Mouse (Mus musculus) liver, embryonic 14.5 days (tissue): ENCODE results near the gene Flywch2. TPM values are rescaled to one million over a fixed set of nuclear protein-coding genes. Genes with fewer than 3 reads are reported as not detected.

Experiments used
- ATAC-seq: fragments of 200-750 bp; cut with Nextera tagmentation; 2 replicates; pipeline ENCODE4 v1.8.0; 2017; ENCODE audit warnings: moderate number of reproducible peaks, mild to moderate bottlenecking, moderate library complexity; ENCODE audit not compliant: insufficient read depth
- DNase-seq, 3 experiments: peaks; one replicate each; pipeline ENCODE4 v3.0.0-alpha.2; 2012 to 2013; ENCODE audit warnings: low read depth in 3 of 3, low spot score in 3 of 3
- H3K27ac ChIP-seq: fragments of 300-500 bp; sonication (generic); 2 replicates; pipeline ENCODE4 v1.5.1; 2014; ENCODE audit warnings: moderate library complexity, mild to moderate bottlenecking, control low read depth, inconsistent platforms
- H3K27me3 ChIP-seq: fragments of 300-500 bp; sonication (generic); 2 replicates; pipeline ENCODE4 v1.6.1; 2014; ENCODE audit warnings: mild to moderate bottlenecking, low read length, moderate library complexity; ENCODE audit not compliant: control insufficient read depth, insufficient read depth
- H3K36me3 ChIP-seq: fragments of 300-500 bp; sonication (generic); replicated peaks from 2 replicates; pipeline ENCODE4 v1.6.1; 2014; ENCODE audit warnings: low read depth; ENCODE audit not compliant: control insufficient read depth, insufficient read depth
- H3K4me1 ChIP-seq, 2 experiments: fragments of 200-500 bp in 1 of 2; fragments of 300-500 bp in 1 of 2; sonication (generic) in 1 of 2; replicated peaks; 2 replicates each; pipeline ENCODE4 v1.6.1; 2012 to 2014; ENCODE audit warnings: antibody characterized with exemption in 1 of 2, inconsistent platforms in 1 of 2, low read length in 1 of 2; ENCODE audit not compliant: control insufficient read depth in 2 of 2, insufficient read depth in 2 of 2
- H3K4me2 ChIP-seq: fragments of 300-500 bp; sonication (generic); 2 replicates; pipeline ENCODE4 v1.6.1; 2014; ENCODE audit warnings: low read depth, mild to moderate bottlenecking, control low read depth, moderate library complexity
- H3K4me3 ChIP-seq, 2 experiments: fragments of 200-500 bp in 1 of 2; fragments of 300-500 bp in 1 of 2; sonication (generic) in 1 of 2; 2 replicates each; pipeline ENCODE4 v1.5.1; 2012 to 2014; ENCODE audit warnings: low read depth in 2 of 2, low read length in 2 of 2, mild to moderate bottlenecking in 2 of 2, control low read depth in 1 of 2, inconsistent platforms in 1 of 2, moderate library complexity in 1 of 2; ENCODE audit not compliant: insufficient read depth in 1 of 2
- H3K9ac ChIP-seq: fragments of 300-500 bp; sonication (generic); replicated peaks from 2 replicates; pipeline ENCODE4 v1.6.1; 2014; ENCODE audit warnings: mild to moderate bottlenecking, control low read depth, moderate library complexity
- H3K9me3 ChIP-seq: fragments of 300-500 bp; sonication (generic); 2 replicates; pipeline ENCODE4 v1.6.1; 2016; ENCODE audit warnings: low read length, mixed read lengths; ENCODE audit not compliant: control insufficient read depth
- CTCF ChIP-seq: IDR thresholded peaks from 2 replicates; pipeline ENCODE4 v1.5.1; 2016; ENCODE audit warnings: antibody characterized with exemption, low read depth, control low read depth
- EP300 ChIP-seq: IDR thresholded peaks from 2 replicates; pipeline ENCODE4 v1.6.1; 2016; ENCODE audit warnings: antibody characterized with exemption, low read depth
- WGBS: fragments of 180-500 bp; shearing (Covaris S2); extraction: QIAGEN DNeasy Blood & Tissue Kit; methylation state at CpG from one replicate; pipeline ENCODE4 v1.1.7; 2014; ENCODE audit not compliant: insufficient replicate concordance; 5-methylcytosine and 5-hydroxymethylcytosine counted together
- polyA plus RNA-seq, 2 experiments: library from polyadenylated mRNA; depleted of rRNA in 1 of 2; stranded (reverse) in 1 of 2; unstranded in 1 of 2; fragments of >200 nt; fragmentation: Nextera tagmentation in 1 of 2; extraction: Ambion mirVana in 1 of 2; gene quantifications; 2 replicates each; pipeline versions ENCODE4 v1.2.1 to v1.2.3; 2012 to 2014

Gene Flywch2
- polyA plus RNA-seq (2012; rRNA removed), result 0.57 and 0.79 TPM in 2 replicates
- 0.85 and 1.0 TPM in 2 replicates for polyA plus RNA-seq (2014; fragmentation: Nextera tagmentation; extraction: Ambion mirVana)

- Histone ChIP-seq H3K4me1 (peaks cover 7 to 19% of the 10 kb centered on the region in 2 experiments), H3K4me3 (peak within 1 kb of the TSS; percentile 54 to 59), H3K27ac (no peak within 1 kb of the TSS), H3K36me3 (no peaks in the 10 kb centered on the region), H3K9me3 (no peaks in the 10 kb centered on the region), H3K4me2 (peak within 1 kb of the TSS; percentile 90), H3K9ac (peak within 1 kb of the TSS; percentile 49), H3K27me3 (no peaks in the 10 kb centered on the region)
- WGBS, result 7% methylated on average over 42 of the region's 43 CpGs
- TF ChIP-seq EP300 (no peak), CTCF (no peak; the same call in 1 of the 2 replicates)
- peak; percentile 51 to 60 (median 58) for DNase-seq
- peak; percentile 61 for ATAC-seq
Measured at GRCm38 (mm10) chr17:23785561-23786471, at the start of gene Flywch2. Gene Flywch2, minus strand, starts transcription at chr17:23786081.

GRCm38 (mm10) chr17:23831201-23831600 lies 45.3 kb upstream of the Flywch2 start:
- Histone ChIP-seq H3K36me3 (peaks cover 6% of the 10 kb centered on the region), H3K4me1 (peaks cover 13 to 15% of the 10 kb centered on the region in 2 experiments), H3K9me3 (no peaks in the 10 kb centered on the region; the same call in 1 of the 2 replicates), H3K4me3 (no peak overlapping the region), H3K9ac (no peak overlapping the region), H3K27me3 (peaks cover 2% of the 10 kb centered on the region; the same call in 1 of the 2 replicates), H3K27ac (no peak overlapping the region), H3K4me2 (no peak overlapping the region)
- no peak for DNase-seq
- 81% methylated on average over 1 of the region's 1 CpGs for WGBS
- ATAC-seq, result no peak
- TF ChIP-seq EP300 (no peak), CTCF (no peak)

- Histone ChIP-seq H3K36me3 (peaks cover 25% of the 10 kb centered on the region), H3K4me1 (peaks cover 13 to 15% of the 10 kb centered on the region in 2 experiments), H3K27ac (peak within 1 kb of the TSS; percentile 71), H3K4me2 (peak within 1 kb of the TSS; percentile 97), H3K27me3 (peaks cover 2% of the 10 kb centered on the region; the same call in 1 of the 2 replicates), H3K9ac (peak within 1 kb of the TSS; percentile 90), H3K9me3 (no peaks in the 10 kb centered on the region; the same call in 1 of the 2 replicates), H3K4me3 (peak within 1 kb of the TSS; percentile 83 to 96)
- DNase-seq (peak; percentile 68 to 80 (median 76)), ATAC-seq (peak; percentile 92)
- TF ChIP-seq EP300 (no peak), CTCF (peak; percentile 83)
- WGBS, result 1% methylated on average over 39 of the region's 42 CpGs
Measured at GRCm38 (mm10) chr17:23829064-23829619, 43.3 kb upstream of the Flywch2 start, which contains the start of gene Elob. Gene Elob, minus strand, starts transcription at chr17:23829136.

GRCm38 (mm10) chr17:23828271-23829001 lies 42.6 kb upstream of the Flywch2 start:
- Histone ChIP-seq H3K4me2 (peak overlapping the region; percentile 97), H3K4me1 (peaks cover 13 to 15% of the 10 kb centered on the region in 2 experiments), H3K9ac (peak overlapping the region; percentile 90), H3K4me3 (peak overlapping the region; percentile 83 to 87), H3K9me3 (no peaks in the 10 kb centered on the region; the same call in 1 of the 2 replicates), H3K27me3 (peaks cover 2% of the 10 kb centered on the region; the same call in 1 of the 2 replicates), H3K36me3 (peaks cover 32% of the 10 kb centered on the region), H3K27ac (peak overlapping the region; percentile 64)
- peak; percentile 72 for ATAC-seq
- peak in 2 of 3 experiments; percentile 25 to 37 for DNase-seq
- under 1% methylated on average over 47 of the region's 47 CpGs for WGBS
- TF ChIP-seq EP300, result no peak
- peak; percentile 41 for TF ChIP-seq CTCF
